Mouse (Mus musculus) brain, adult 2 months (tissue): ENCODE measurements around the gene Aagab.
A peak's percentile ranks its signal among the peaks of the same experiment; 100 is the strongest.

Experiments
- DNase-seq: peaks from one replicate; pipeline ENCODE4 v3.0.0; 2011; ENCODE audit warnings: low read depth, low spot score

Gene Aagab

DNA sequence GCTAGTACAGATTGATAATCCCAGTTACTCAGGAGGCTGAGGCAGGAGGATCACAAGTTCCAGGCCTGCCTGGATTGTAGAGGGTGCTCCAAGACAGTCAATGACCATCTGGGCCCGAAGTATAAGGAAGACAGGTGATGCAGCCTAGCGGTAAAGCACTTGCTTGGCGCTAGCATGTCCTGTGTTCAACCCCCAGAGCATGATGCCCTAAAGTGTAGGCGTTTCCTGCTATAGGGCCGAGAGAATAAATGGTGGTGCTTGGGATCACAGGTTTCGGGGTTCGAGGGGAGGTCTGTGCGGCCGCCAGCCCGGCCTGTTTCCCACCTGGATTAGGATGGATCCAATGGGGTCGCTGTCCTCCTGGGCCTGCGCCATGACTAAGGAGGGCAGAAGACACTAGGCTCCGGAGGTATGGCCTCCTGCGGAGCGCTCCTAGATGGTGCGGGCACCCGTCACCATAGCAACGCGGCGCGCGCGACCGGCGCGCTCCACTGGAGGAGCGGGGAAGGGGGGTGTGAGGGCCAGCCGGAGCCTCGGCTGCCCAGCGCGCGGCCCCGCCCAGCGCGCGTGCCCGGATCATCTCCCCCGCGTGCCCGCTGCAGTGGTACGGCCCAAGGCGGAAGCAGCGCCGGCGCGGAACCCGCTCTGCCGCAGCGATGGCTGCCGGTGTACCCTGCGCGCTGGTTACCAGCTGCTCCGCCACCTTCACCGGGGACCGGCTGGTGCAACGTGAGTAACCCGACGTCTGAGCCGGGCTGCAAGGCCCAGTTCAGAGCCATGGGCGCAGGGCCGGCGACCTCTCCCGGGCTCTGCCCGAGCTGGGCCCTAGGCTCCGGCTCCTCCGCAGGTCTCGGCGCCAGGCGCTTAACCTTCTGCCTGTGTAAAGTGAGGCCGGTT is at the start of gene Aagab, which contains the start of gene Iqch:
Gene Aagab (plus strand): TSS at position 618 of the 897 bp plus-strand sequence.
Gene Iqch (minus strand): TSS at position 451 of the 897 bp plus-strand sequence.
- peak; percentile 98 for DNase-seq

DNA sequence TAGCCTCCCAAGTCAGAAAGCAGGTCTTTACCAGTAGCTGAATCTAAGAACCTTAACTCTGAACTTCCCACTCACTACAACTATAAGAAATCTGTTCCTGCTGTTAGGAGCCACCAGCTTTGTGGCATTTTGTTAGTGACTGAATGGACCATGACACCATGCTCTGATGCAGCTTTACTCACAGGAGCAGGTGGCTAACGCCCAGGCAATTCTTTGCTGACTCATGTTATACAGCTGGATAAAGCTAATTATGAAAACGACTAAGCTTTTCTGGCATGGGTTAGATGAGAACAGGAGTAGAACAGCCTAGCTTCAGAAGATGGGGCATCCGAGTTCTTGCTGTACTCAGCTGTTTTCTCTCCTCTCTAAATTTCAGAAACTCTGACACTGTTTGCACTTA is 48.8 kb upstream of the Aagab start:
- peak; percentile 86 for DNase-seq

DNA sequence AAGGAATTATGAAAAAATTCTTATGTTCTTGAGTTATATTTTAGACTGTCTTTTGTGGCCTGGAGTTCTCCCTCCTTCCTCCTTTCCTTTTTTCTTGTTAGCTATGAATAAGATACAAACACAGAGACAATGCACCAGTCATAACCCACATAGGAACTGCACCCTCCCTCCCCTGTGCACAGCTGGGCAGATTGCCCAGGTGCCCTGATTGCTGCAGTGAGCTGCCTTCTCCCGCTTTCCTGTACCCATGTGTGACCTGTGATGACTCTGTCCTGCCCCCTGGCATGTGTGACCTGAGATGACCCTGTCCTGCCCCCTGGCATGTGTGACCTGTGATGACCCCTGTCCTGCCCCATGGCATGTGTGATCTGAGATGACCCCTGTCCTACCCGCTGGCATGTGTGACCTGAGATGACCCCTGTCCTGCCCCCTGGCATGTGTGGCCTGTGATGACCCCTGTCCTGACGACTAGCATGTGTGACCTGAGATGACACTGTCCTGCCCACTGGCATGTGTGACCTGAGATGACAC is 46.9 kb upstream of the Aagab start:
- peak; percentile 25 for DNase-seq

DNA sequence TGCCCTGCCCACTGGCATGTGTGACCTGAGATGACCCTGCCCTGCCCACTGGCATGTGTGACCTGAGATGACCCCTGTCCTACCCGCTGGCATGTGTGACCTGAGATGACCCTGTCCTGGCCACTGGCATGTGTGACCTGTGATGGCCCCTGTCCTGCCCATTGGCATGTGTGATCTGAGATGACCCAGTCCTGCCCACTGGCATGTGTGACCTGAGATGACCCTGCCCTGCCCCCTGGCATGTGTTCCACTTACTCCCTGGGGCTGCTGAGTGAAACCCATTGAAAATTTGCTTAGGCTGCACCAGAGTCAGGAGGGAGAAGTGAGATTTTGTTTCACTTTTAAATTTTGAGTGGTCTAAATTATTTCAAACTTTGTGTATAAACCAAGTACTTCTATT is 46.1 kb upstream of the Aagab start:
- DNase-seq: no peak

DNA sequence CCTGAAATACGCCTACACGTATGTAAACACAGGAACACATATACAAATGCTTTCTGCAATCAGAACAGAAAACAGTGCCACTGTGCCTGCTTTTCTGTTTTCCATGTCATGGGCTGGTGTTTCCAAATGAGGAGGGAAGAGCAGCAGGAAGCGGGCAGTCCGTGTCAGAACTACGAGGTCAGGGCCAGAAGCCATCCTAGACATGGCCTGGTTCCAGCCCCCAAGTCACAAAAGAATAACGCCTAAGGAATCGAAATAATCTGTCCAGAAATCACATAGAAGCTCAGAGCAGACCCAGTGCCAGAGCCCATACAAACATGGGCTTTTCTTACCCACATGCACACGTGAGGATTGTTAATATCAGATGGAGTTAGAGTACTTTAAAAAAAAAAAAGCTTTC is 45.5 kb upstream of the Aagab start:
- DNase-seq: no peak

DNA sequence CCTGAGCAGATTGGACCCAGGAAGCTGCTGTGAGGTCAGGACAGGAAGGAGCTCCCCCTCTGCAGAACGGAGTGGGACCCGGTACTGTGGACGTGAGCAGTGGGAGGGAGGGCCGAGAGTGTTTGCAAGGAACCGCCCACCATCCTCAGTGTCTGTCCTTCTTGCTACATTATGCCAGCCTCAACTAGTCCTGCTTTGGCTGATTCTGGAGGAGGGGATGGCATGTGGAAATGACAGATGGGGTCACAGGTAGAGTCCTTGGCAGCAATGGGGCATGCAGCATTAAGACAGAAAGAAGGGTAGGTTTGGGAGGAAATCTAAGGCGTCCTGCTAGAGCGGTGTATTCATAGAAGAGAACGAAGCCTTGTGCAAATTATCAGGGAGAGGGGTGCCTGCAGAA is 40.5 kb upstream of the Aagab start:
- peak; percentile 43 for DNase-seq

DNA sequence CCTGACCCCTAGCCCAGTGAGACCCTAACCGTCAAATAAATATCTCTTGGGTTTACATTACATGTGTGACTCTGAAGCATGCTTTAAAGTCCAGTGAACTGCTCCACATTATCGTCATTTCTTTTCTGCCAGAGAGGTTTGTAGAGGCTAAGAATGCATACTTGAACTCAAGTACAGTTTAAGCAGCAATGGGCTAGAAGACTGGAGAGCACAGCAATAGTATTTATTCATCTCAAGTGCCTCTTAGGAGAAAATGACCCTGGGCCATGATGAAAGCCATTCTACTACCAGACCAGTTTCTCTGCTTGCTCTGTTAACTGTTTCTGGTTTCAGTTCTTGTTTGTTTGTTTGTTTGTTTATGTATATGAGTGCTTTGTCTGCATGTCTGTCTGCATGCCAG is 39.0 kb upstream of the Aagab start:
- no peak for DNase-seq

DNA sequence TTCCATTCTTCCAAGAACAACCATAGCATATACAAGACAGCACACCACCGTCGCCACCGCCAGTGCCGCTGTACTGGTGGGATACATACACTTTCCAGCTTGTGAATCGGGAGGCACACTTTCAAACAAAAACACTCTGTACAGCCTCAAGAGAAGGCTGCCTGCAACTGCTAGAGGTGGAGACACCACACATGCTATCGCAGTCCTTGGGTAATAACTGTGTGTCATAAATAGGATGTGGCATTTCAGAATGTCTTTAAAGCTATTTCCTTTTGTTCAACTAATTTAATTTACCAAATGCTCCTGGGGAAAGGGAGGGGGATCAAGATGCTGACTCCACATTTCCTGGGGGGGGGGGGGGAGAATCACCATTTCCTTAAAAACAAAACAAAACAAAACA is 34.1 kb upstream of the Aagab start:
- no peak for DNase-seq

DNA sequence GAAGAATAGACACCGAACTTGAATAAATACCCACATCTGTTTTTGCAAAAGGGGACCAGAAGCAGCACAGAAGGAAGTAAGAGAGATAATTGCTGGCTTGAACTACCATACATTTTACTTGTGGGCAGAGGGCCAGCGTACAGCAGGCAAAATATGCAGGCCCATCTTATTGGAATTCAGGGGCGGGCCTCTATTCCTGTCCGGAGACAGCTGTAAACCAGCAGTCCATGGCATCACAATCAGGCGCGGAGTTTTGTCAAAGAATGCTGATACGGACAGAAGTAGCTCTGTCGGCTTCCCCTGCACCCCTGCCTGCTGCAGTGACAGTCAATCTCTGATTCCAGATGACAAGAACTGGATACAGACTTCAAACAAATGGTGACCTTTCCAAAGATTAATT is 33.7 kb upstream of the Aagab start:
- no peak for DNase-seq

DNA sequence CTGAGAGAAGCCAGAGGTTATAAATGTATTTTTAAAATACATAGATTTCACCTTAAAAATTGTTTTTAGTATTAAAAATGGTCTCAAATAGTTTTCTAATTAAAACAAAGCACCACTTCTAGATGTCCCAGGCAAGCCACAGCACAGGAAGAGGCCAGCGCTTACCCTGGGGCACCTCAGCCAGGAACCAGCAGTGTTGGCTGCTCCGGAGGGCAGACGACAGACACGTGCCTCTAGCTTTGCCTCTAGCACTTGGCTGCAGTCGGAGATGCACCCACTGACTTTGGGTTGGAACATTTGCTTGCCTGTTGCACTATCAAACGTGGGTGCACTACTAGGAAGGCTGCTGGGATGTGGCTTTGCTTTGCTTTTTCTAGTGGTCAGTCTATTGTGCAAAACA is 30.6 kb upstream of the Aagab start:
- no peak for DNase-seq

DNA sequence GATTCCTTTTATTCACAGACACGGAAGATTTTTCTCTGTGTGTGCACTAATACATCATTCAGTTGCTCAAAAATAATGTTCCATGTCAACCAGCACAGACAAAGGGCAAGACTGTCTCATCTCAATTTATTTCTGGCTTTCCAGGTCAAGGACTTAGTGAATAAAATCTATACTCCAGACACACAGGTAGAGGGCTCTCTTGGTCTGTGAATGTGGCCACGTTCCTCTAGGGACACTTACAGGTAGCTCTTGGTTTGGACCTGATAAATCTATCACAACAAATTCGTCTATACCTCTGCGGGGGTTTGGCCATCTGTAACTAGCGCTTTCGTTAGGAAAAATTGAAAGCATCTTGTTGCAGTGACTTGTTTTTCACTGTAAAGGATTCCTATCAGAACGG is 29.6 kb upstream of the Aagab start:
- DNase-seq: peak; percentile 60

DNA sequence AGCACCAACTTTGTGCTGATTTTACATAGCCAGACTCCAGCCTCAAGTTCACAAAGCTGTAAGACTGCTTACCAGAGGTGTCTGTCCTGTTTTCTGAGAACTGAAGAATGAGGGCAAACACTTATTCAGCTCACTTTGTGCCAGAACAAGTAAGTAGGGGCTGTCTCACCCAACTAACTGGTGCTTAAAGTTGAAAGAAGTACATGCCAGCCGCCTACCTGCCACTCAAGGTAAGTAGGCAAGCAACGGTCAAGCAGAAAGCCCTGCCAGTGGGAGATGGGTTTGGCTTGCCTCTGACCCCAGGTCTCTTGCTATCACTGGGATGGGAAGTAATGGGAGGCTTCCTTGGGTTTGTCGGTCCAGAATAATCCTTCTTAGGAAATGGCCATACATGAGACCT is 25.0 kb upstream of the Aagab start:
- no peak for DNase-seq

DNA sequence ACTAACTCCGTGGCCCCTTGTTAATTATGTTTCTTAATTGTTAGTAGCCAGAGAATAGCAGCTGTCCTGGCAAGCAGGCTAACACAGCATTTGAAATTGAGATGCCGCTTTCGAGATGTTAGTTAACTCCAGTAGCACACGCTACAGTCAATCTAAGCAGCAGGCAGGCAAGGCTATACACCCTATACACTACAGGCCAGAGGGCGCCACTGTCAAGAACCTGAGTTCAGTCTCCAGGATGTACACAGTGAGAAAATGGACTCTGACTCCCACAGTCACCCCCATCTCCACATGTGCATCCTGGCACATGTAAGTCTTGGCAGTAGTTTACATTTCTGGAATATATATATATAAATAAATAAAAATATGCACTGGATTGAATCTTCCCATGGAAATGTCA is 22.8 kb upstream of the Aagab start:
- DNase-seq: no peak

DNA sequence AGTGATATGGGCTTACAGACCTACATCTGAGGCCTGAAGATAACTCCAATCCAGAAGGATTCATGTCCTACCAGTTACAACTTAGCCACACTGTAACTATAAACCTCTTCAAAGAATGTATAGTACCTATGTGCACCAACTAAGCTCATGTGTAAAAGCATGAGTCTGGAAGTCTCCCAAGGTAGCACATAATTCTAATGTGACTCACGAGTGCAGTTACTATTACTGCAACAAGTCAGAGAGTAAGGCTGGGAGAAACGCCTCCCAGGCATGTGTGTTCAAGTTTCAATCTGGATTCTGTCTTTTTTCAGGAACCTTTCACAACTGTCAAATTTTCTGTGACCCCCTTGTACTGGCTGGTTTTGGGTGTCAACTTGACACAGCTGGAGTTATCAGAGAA is 22.4 kb upstream of the Aagab start:
- no peak for DNase-seq

DNA sequence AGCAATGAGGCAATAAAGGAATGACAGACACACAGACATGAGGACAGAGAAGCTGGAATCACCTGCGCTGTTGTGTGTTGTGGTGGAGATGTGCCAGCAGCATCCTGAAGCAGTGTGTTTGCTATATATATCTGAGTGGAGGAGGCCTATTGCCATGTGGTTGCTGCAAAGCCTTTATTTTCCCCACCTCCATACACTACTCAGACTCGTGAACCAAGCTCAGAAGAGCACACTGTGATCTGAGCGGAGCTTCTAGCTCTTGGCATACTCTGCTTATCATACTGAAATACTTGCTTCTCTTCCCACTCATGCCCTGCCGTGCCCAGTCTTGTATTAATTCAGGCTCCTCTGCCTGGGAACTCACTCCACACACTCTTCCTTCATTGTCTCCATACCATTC is 20.7 kb upstream of the Aagab start:
- DNase-seq: peak; percentile 86

DNA sequence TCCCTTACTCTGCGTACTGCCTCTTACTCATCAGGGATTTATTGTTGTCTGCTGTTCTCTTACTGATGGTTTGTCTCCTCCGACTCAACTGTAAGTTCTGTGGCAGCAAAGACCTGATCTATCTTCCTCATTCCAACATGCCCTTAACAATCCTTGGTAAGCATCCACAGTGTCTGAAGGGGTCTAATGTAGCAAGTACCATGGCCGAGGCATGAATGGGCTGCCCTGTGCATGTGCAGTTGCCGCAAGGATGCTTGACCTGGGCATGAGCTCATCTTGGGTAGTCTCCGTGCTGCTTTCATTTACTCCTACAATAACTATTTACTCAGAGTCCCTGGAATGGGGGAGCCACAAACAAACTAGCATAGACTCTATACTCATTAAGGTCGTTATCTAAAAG is 17.2 kb upstream of the Aagab start:
- no peak for DNase-seq

DNA sequence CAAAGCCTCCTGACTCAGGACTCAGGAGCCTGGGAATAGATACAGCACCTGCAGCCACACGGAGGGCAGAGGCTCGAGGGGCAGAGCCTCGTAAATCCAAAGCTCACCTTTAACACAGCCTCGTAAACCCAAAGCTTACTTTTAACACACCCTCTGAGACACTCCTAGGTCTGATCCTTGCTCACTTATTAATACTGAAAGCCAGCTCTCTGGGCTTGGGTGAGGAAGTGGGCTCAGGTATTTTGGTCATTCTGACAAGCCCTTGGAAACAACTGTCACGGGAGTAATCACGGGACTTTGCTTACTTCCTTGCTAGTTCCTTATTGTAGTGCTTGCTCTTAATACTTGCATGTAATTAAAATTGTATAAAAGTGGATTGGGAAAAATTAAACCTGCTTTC is 13.3 kb upstream of the Aagab start:
- DNase-seq: no peak

DNA sequence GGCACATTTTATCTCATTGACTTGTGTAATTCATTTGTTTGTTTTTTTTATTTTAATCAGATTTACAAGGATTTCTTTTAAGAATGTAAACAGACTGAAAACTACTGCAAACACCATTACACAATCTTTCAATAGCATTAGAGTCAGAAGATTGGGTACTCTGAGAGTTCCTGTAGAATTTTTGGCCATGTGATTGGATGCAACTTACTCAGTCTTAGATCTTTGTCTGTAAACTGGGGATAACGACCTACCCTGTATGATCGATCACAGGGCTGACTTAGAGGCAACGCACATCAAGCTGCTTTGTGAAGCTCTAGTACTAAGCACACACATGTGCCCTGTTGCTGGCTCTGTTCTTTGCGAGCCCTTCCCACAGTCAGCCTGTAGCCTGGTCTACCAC is 11.9 kb upstream of the Aagab start:
- no peak for DNase-seq

DNA sequence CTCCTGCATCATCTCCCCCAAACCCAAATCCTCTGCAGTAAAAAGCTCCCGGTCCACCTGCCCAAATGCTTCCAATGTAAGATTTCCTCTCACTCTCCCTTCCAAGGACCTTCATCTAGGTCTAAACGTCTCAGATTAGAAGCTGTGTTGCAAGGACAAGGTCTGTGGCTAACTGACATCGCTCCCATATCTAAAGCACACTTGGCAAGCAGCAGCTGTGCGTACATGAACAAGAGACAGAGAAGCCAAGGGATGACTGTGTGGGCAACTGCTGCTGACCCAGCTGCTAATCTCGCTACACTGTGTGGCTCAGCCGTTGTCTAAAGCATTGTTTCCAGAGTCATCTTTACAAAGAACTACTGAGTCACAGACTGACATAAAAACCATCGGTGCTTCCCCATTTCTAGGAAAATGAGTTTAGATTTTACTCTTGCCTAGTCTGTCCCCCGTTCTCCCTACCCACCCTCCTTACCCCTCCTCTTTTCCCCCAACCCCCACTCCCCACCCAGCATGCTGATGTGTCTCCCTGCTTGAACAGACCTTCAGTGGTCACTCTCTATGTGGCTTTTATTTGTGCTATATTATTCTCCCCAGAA is 10.7 kb upstream of the Aagab start:
- DNase-seq: no peak

DNA sequence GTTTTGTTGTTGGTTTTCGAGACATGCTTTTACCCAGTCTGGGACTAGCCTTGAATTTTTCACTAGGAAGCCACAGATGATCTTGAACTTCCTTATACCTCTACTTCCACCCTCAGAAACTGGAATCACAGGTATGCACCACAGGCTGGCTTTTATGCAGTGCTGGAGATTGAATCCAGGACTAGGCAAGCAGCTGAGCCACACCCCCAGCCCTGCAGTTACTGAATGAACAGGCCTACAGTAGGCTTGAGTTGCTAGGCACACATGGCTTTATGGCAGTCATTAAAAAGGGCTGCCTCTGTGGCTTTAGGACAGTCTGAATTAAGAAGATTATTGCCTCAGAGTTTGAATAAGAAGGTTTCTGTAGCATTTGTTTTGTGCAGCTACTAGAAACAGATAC is 7.4 kb upstream of the Aagab start:
- DNase-seq: no peak

DNA sequence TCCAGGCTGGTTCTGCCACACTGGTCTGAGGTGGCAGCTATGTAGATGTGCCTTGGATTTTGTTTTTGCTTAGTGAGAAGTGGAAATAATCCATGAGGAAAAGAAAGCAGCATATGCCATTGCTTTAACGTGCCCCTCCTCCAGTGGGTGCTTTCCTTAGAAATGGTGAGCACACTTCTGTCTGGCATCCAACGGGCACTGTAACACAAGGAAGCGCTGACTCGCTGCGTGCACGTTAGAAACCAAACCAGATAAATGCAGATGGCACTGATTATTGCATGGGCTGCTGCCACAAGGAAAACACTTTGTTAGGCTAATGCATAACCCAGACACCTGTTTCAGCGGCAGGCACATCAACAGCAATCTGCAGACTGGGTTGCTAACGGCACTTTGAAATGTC is 6.8 kb upstream of the Aagab start:
- DNase-seq: no peak

DNA sequence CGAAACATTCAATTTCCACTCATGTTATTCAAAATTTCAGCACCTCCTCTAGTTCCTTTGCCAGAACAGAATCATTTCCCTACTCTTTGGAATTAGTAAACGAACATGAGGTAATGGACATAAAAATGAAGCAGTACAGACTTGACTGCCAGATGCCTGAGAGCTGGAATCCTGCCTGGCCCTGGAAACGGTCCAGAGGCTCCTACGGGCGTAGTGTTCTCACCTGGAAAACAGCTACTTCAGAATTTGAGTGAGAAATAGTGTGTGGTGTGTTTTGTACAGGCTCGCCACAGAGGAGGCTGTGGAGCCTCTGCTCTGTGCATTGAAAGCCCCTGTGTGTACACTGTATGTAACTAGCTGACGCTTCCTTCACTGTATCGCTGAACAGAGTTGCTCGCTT is 5.8 kb upstream of the Aagab start:
- no peak for DNase-seq

DNA sequence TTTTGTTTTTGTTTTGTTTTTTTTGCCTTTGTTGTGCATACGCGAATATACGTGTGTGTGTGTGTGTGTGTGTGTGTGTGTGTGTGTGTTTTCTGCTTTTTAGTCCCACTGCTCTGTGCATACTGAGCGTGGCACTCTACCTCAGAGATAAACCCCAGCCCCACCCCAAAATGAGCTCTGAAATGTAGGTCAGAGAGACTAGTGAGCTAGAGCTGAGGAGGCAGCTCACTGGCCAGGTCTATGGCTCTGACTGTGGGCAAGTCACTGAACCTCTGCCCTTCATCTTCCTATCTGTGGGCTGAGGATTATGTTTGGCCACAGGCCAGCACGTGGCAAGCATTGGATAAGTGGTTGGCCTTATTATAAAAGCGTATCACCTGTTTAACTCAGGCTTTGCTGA is 1.4 kb downstream of the Aagab start:
- no peak for DNase-seq
